Mouse (Mus musculus): ENCODE results near the gene Pcid2. TPM values are rescaled to one million over a fixed set of nuclear protein-coding genes. Genes with fewer than 3 reads are reported as not detected.

Pcid2 gene
- total RNA-seq, 2 experiments from 2014 or later = 7.5 to 8.1 TPM

Small RNA genes lying within 50 kb of the gene (microRNA-seq; reads per million reads assigned to microRNA genes)
- gene Mir7065 = 0 reads per million in 2 experiments

Other genes with a start within 250 kb of the Pcid2 start
- gene Mcf2l, start 231.7 kb downstream of the Pcid2 start, total RNA-seq (2021) = 10 to 100 TPM; 26.0 to 29.3 TPM
- not detected for gene F7, start 79.4 kb downstream of the Pcid2 start, total RNA-seq (2021)
- gene F10, start 68.2 kb downstream of the Pcid2 start, total RNA-seq (2021) = not detected
- not detected for gene Proz, start 44.5 kb downstream of the Pcid2 start, total RNA-seq (2021)
- 10 to 100 TPM; 65.9 to 66.7 TPM for gene Cul4a, start 162 bp upstream of the Pcid2 start, total RNA-seq (2021)
- gene Lamp1, start 53.7 kb upstream of the Pcid2 start, total RNA-seq (2021) = 100 to 1,000 TPM; 299 to 317 TPM
- gene Grtp1, start 95.2 kb upstream of the Pcid2 start, total RNA-seq (2021) = 10 to 100 TPM; 10.8 to 13.1 TPM
- 10 to 100 TPM; 47.4 to 71.2 TPM for gene Adprhl1, start 148.7 kb upstream of the Pcid2 start, total RNA-seq (2021)
- 10 to 100 TPM; 72.0 to 72.2 TPM for gene Dcun1d2, start 182.7 kb upstream of the Pcid2 start, total RNA-seq (2021)
- 10 to 100 TPM; 12.0 to 12.7 TPM for gene Tmco3, start 182.7 kb upstream of the Pcid2 start, total RNA-seq (2021)
- gene Tfdp1, start 233.3 kb upstream of the Pcid2 start, total RNA-seq (2021) = 10 to 100 TPM; 47.3 to 55.3 TPM

Measured in gastrocnemius, postnatal 36 days (tissue).